Mouse (Mus musculus): ENCODE measurements at regions not wholly inside any gene's neighbourhood (a gene's known extent, or its start where the extent isn't known, plus 50 kb on each side); places are given as distances from the start of the nearest gene placed in this dataset.

DNA sequence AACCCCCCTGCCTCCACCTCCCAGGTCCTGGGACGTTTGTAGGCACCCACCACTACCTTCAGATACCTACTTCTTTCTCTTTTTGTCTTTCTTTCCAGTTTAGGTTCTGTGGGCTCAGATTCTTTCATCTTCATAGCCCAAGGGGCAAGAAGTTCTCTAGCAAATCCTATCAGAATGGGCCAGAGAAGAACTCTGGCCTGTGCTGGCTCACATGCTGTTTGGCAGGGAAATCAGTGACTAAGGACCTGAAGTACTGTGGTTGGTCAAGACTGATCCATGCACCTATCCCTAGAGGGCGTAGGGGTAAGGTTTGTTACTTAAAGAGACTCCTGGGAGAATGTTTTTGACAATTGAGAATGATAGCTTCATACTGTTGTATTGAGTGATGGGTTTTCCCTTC is 64.9 kb upstream of the Neurl1b start:
- no peak for TF ChIP-seq POLR2A (IDR thresholded peaks at IDR 0.05; ENCODE audit: insufficient read length, low read depth)
- TF ChIP-seq MYOG (IDR thresholded peaks at IDR 0.05; ENCODE audit: control insufficient read depth in 1 of 3, insufficient read depth in 1 of 3, insufficient read length in 2 of 3, low read depth in 2 of 3), result no peak
- TF ChIP-seq USF1 (IDR thresholded peaks at IDR 0.05; ENCODE audit: low read depth), result no peak
- TF ChIP-seq MYOD1 (IDR thresholded peaks at IDR 0.05; ENCODE audit: control insufficient read depth in 1 of 3, insufficient read length in 2 of 3, low read depth in 2 of 3), result no peak
- no peak for TF ChIP-seq MAX (IDR thresholded peaks at IDR 0.05; ENCODE audit: low read depth)
- TF ChIP-seq E2F4 (IDR thresholded peaks at IDR 0.05; ENCODE audit: insufficient read depth), result no peak
- no peak for TF ChIP-seq CEBPB (IDR thresholded peaks at IDR 0.05; ENCODE audit: insufficient read depth, poor library complexity, severe bottlenecking)
- TF ChIP-seq SRF (IDR thresholded peaks at IDR 0.05; ENCODE audit: control insufficient read depth, insufficient read length, low read depth), result no peak
- TF ChIP-seq TCF12 (IDR thresholded peaks at IDR 0.05; ENCODE audit: insufficient read depth, poor library complexity, severe bottlenecking), result no peak
